Mouse (Mus musculus) forebrain, embryonic 13.5 days (tissue): ENCODE results near the gene Hspb7. TPM values are rescaled to one million over a fixed set of nuclear protein-coding genes. Genes with fewer than 3 reads are reported as not detected.

ENCODE experiments used
- ATAC-seq: fragments of 200-750 bp; cut with Nextera tagmentation; 2 replicates; pipeline ENCODE4 v1.8.0; 2017
- H3K27ac ChIP-seq: fragments of 300-500 bp; sonication (generic); 2 replicates; pipeline ENCODE4 v1.5.1; 2015; ENCODE audit warnings: inconsistent platforms, mild to moderate bottlenecking, moderate library complexity
- H3K27me3 ChIP-seq: fragments of 300-500 bp; sonication (generic); 2 replicates; pipeline ENCODE4 v1.6.1; 2015; ENCODE audit warnings: mild to moderate bottlenecking, inconsistent platforms
- H3K36me3 ChIP-seq: fragments of 300-500 bp; sonication (generic); 2 replicates; pipeline ENCODE4 v1.6.1; 2015; ENCODE audit warnings: mild to moderate bottlenecking, inconsistent platforms; ENCODE audit not compliant: poor library complexity, severe bottlenecking
- H3K4me1 ChIP-seq: fragments of 300-500 bp; sonication (generic); 2 replicates; pipeline ENCODE4 v1.6.1; 2015; ENCODE audit warnings: inconsistent platforms
- H3K4me2 ChIP-seq: fragments of 300-500 bp; sonication (generic); 2 replicates; pipeline ENCODE4 v1.6.1; 2015; ENCODE audit warnings: inconsistent platforms, mild to moderate bottlenecking, moderate library complexity
- H3K4me3 ChIP-seq: fragments of 300-500 bp; sonication (generic); 2 replicates; pipeline ENCODE4 v1.5.1; 2015; ENCODE audit warnings: mild to moderate bottlenecking, inconsistent platforms
- H3K9ac ChIP-seq: fragments of 300-500 bp; sonication (generic); 2 replicates; pipeline ENCODE4 v1.6.1; 2015; ENCODE audit warnings: mild to moderate bottlenecking, inconsistent platforms
- H3K9me3 ChIP-seq: fragments of 300-500 bp; sonication (generic); replicated peaks from 2 replicates; pipeline ENCODE4 v1.6.1; 2016; ENCODE audit warnings: inconsistent platforms
- WGBS: fragments of 180-500 bp; shearing (Covaris S2); methylation state at CpG from one replicate; pipeline ENCODE4 v1.1.7; 2015; 5-methylcytosine and 5-hydroxymethylcytosine counted together
- polyA plus RNA-seq: library from polyadenylated mRNA; unstranded; fragments of >200 nt; fragmentation: Nextera tagmentation; extraction: Ambion mirVana; gene quantifications from 2 replicates; pipeline ENCODE4 v1.2.1, GENCODE M21; 2015

Gene Hspb7
- polyA plus RNA-seq, 1 experiment from 2014 or later, result not detected

GRCm38 (mm10) chr4:141398545-141398944, 22.0 kb upstream of the Hspb7 start, which contains the start of gene Clcnka:
Clcnka (minus strand) TSS chr4:141398724.
- Histone ChIP-seq H3K27ac (no peak within 1 kb of the TSS), H3K36me3 (no peaks in the 10 kb centered on the region), H3K9me3 (no peaks in the 10 kb centered on the region), H3K4me3 (no peak within 1 kb of the TSS), H3K4me2 (no peak within 1 kb of the TSS), H3K4me1 (no peaks in the 10 kb centered on the region), H3K27me3 (peaks cover 14% of the 10 kb centered on the region), H3K9ac (no peak within 1 kb of the TSS)
- no peak for ATAC-seq
- WGBS, result 68% methylated on average over 12 of the region's 12 CpGs

DNA sequence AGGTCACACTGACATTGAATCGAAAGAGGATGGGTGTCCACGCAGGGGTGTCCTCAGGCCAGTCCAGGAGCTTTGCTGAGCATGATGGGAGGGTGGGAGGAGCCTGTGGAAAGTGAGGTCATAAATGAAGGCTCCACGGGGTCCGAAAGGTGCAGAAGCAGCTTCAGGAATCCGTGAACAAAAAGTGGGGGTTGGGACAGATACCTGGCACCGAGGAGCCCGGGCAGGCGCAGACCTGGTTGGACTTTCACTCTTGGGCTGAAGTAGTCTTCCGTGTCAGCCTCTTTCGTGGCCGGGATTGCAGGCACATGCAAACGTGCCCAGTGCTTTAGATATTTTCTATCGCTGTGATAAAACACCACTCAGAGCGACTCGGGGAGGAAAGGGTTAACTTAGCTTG, 20.4 kb upstream of the Hspb7 start:
- H3K4me1 ChIP-seq, result 0 out of 2 replicates have a peak, but pooled peaks cover 4% of the 10 kb centered on the region
- H3K27me3 ChIP-seq, result peaks cover 21% of the 10 kb centered on the region
- WGBS, result 87% methylated on average over 15 of the region's 15 CpGs
- H3K4me3 ChIP-seq, result no peak overlapping the region
- H3K27ac ChIP-seq, result no peak overlapping the region
- H3K9me3 ChIP-seq, result no peaks in the 10 kb centered on the region
- ATAC-seq, result no peak
- H3K4me2 ChIP-seq, result no peak overlapping the region
- no peaks in the 10 kb centered on the region for H3K36me3 ChIP-seq
- no peak overlapping the region for H3K9ac ChIP-seq

- no peak overlapping the region for H3K27ac ChIP-seq
- 0 out of 2 replicates have a peak, but pooled peaks cover 4% of the 10 kb centered on the region for H3K4me1 ChIP-seq
- peak; percentile 87 for ATAC-seq
- H3K4me3 ChIP-seq, result no peak overlapping the region
- no peaks in the 10 kb centered on the region for H3K9me3 ChIP-seq
- peak overlapping the region; percentile 37; the same call in 1 of the 2 replicates for H3K9ac ChIP-seq
- no peaks in the 10 kb centered on the region for H3K36me3 ChIP-seq
- peaks cover 13% of the 10 kb centered on the region for H3K27me3 ChIP-seq
- H3K4me2 ChIP-seq, result peak overlapping the region; percentile 38; the same call in 1 of the 2 replicates
- WGBS, result 16% methylated on average over 15 of the region's 15 CpGs
Observed at GRCm38 (mm10) chr4:141404518-141405313, 15.9 kb upstream of the Hspb7 start.

DNA sequence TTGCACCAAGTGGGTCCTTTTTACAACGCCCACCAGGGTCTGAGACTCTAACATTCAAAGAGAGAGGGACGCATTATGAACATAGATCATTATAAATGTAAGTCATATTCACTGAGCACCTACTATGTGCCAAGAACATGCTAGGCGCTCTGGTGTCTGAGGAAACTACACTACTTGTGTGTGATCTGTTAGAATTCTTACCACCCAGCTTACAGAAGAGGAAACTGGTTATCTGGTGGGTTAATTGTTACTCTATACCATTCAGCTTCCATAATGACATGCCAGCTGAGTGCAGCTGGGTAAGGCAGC, 15.3 kb upstream of the Hspb7 start:
- H3K9ac ChIP-seq, result no peak overlapping the region
- H3K4me1 ChIP-seq, result 0 out of 2 replicates have a peak, but pooled peaks cover 4% of the 10 kb centered on the region
- no peak overlapping the region for H3K27ac ChIP-seq
- H3K9me3 ChIP-seq, result no peaks in the 10 kb centered on the region
- 82% methylated on average over 3 of the region's 3 CpGs for WGBS
- ATAC-seq, result no peak
- H3K4me3 ChIP-seq, result no peak overlapping the region
- peaks cover 13% of the 10 kb centered on the region for H3K27me3 ChIP-seq
- no peaks in the 10 kb centered on the region for H3K36me3 ChIP-seq
- no peak overlapping the region for H3K4me2 ChIP-seq

DNA sequence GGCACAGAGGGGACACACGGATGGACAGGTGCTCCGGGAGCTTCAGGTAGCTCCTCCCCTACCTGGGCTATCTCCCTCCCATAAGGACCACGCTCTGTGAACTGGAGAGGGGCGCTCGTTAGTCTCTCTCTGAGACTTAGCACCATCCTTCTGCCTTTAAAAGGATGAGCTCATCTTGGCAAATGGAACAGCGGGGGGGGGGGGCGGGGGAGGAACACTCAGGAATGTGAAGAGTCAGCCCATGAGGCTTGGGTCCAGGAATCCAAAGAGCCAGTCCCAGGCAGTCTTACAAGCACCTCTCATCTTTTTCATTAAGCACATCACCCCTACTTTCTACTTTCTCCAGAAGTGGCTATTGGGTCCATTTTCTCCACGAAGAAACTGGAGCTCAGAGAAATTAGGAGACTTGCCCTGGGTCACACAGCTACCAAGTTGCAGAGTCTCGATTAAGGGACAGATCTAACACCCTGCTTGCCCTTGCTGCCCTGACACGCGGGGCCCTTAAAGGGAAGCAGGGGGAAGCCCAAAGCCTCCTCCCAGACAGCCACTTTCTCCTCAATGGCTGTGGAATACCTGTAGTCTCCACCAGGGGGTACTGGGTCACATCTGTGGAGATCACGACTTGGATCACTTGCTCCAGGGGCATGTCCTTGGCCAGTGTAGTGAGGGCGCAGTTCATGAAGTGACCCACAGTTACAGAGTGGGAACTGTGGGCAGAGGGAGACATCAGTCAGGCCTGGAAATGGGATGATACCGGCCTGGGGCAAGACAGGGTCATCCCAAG, 13.9 kb upstream of the Hspb7 start:
- WGBS, result 38% methylated on average over 14 of the region's 14 CpGs
- no peak overlapping the region for H3K9ac ChIP-seq
- no peak for ATAC-seq
- peaks cover 18% of the 10 kb centered on the region for H3K27me3 ChIP-seq
- no peak overlapping the region for H3K4me3 ChIP-seq
- H3K4me2 ChIP-seq, result no peak overlapping the region
- H3K4me1 ChIP-seq, result 0 out of 2 replicates have a peak, but pooled peaks cover 4% of the 10 kb centered on the region
- no peaks in the 10 kb centered on the region for H3K36me3 ChIP-seq
- no peak overlapping the region for H3K27ac ChIP-seq
- H3K9me3 ChIP-seq, result no peaks in the 10 kb centered on the region

DNA sequence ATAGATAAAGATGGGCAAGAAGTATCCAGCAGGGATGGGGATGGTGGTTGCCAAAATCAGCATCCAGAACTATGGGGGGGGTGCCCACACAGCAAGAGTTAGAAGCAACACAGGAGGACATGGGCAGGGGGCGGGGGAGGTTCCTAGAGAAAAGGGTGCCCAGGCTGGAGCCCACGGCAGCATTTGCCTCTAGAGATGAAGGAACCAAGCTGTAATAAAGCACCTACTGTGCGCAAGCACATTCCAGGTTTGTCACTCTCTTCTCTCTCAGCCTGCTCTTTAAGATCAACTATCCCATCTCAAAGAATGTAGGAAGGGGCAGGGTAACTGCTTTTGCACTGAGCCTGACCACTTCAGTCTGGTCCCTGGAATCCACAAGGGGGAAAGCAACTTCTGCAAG, 12.0 kb upstream of the Hspb7 start:
- H3K4me3 ChIP-seq, result no peak overlapping the region
- no peak overlapping the region for H3K9ac ChIP-seq
- H3K27ac ChIP-seq, result no peak overlapping the region
- WGBS, result 94% methylated on average over 3 of the region's 3 CpGs
- no peaks in the 10 kb centered on the region for H3K36me3 ChIP-seq
- H3K27me3 ChIP-seq, result peaks cover 17% of the 10 kb centered on the region
- no peak for ATAC-seq
- H3K4me1 ChIP-seq, result 0 out of 2 replicates have a peak, but pooled peaks cover 4% of the 10 kb centered on the region
- H3K9me3 ChIP-seq, result no peaks in the 10 kb centered on the region
- no peak overlapping the region for H3K4me2 ChIP-seq

DNA sequence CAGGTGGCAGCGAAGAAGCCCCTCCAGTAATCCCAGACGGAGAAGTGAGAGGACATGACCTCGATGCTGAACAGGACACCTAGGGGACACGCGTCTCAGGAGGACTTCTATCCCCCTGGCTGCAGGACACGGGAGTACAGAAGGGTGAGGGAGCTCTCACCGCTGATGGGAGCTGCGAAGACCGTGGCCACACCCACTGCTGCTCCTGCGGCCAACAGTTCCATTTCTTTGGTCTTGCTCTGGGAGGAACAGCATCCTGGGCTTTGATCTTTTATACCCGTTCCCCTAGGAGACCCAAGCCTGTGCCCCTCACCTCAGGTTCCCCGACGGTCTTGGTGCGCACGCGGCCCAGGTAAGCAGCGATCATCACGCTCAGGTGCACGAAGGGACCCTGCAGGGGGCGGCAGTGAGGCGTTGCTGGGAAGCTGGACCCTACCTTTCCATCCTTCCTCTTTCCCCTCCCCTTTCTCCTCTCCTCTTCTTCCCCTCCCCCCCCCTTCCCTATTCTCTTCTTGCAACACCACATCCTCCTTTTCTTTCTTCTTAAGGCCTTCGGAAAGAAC, 9.1 kb upstream of the Hspb7 start:
- 0 out of 2 replicates have a peak, but pooled peaks cover 5% of the 10 kb centered on the region for H3K27me3 ChIP-seq
- no peak overlapping the region for H3K4me3 ChIP-seq
- no peak overlapping the region for H3K27ac ChIP-seq
- ATAC-seq, result no peak
- H3K9ac ChIP-seq, result no peak overlapping the region
- H3K9me3 ChIP-seq, result no peaks in the 10 kb centered on the region
- H3K36me3 ChIP-seq, result no peaks in the 10 kb centered on the region
- WGBS, result 18% methylated on average over 22 of the region's 22 CpGs
- no peaks in the 10 kb centered on the region for H3K4me1 ChIP-seq
- no peak overlapping the region for H3K4me2 ChIP-seq

- Histone ChIP-seq H3K27me3 (no peaks in the 10 kb centered on the region), H3K4me2 (no peak within 1 kb of the TSS), H3K27ac (no peak within 1 kb of the TSS), H3K9ac (no peak within 1 kb of the TSS), H3K4me3 (no peak within 1 kb of the TSS), H3K4me1 (no peaks in the 10 kb centered on the region), H3K9me3 (no peaks in the 10 kb centered on the region), H3K36me3 (no peaks in the 10 kb centered on the region)
- ATAC-seq, result no peak
- 73% methylated on average over 7 of the region's 7 CpGs for whole genome bisulfite sequencing
Observed at GRCm38 (mm10) chr4:141415924-141416323, 4.7 kb upstream of the Hspb7 start, which contains the start of gene Clcnkb. Clcnkb (minus strand) TSS chr4:141416014.

GRCm38 (mm10) chr4:141419398-141420191, 984 bp upstream of the Hspb7 start:
- Histone ChIP-seq H3K9me3 (no peaks in the 10 kb centered on the region), H3K27me3 (peaks cover 10% of the 10 kb centered on the region; the same call in 1 of the 2 replicates), H3K27ac (no peak overlapping the region), H3K4me3 (no peak overlapping the region), H3K4me2 (no peak overlapping the region), H3K9ac (no peak overlapping the region), H3K4me1 (no peaks in the 10 kb centered on the region), H3K36me3 (no peaks in the 10 kb centered on the region)
- ATAC-seq, result no peak
- 71% methylated on average over 27 of the region's 27 CpGs for WGBS

GRCm38 (mm10) chr4:141420886-141421285, 307 bp downstream of the Hspb7 start:
- Histone ChIP-seq H3K4me3 (no peak overlapping the region), H3K27ac (no peak overlapping the region), H3K36me3 (no peaks in the 10 kb centered on the region), H3K27me3 (peaks cover 21% of the 10 kb centered on the region; the same call in 1 of the 2 replicates), H3K4me2 (no peak overlapping the region), H3K9ac (no peak overlapping the region), H3K4me1 (peaks cover 8% of the 10 kb centered on the region), H3K9me3 (no peaks in the 10 kb centered on the region)
- no peak for ATAC-seq
- WGBS, result 60% methylated on average over 9 of the region's 9 CpGs

DNA sequence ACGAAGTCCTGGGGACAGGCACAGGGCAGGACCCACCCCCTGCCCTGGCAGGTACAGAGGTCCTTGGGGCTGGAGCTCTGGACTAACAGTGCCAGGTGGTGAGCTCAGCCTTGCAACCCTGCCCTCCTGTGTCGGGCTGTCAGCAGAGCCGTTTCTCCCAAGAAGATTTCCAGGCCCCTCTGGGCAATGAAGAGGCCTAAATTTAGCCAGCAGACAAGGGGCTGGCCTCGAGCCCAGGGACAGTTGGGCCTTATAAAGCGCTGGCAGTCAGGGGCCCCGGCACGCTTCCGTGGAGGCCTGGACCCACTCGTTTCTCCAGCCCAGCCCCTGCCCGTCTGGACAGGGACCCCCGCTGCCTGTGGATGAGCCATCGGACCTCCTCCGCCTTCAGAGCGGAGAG, 844 bp downstream of the Hspb7 start:
- no peak overlapping the region for H3K4me3 ChIP-seq

More for the DNA sequence above, 844 bp downstream of the Hspb7 start:
- H3K27ac ChIP-seq, result no peak overlapping the region
- WGBS, result 72% methylated on average over 14 of the region's 14 CpGs
- no peaks in the 10 kb centered on the region for H3K36me3 ChIP-seq
- peaks cover 23% of the 10 kb centered on the region; the same call in 1 of the 2 replicates for H3K27me3 ChIP-seq
- no peak for ATAC-seq
- peaks cover 12% of the 10 kb centered on the region for H3K4me1 ChIP-seq
- H3K4me2 ChIP-seq, result no peak overlapping the region
- H3K9me3 ChIP-seq, result no peaks in the 10 kb centered on the region
- H3K9ac ChIP-seq, result no peak overlapping the region
